Mouse (Mus musculus): ENCODE results near the gene Myo18b.
A peak's percentile ranks its signal among the peaks of the same experiment; 100 is the strongest.

The Myo18b gene

GRCm38 (mm10) chr5:112747306-112747930 lies 148.7 kb downstream of the Myo18b start:
- no peak for DNase-seq (ENCODE audit: inconsistent ontology term)

DNA sequence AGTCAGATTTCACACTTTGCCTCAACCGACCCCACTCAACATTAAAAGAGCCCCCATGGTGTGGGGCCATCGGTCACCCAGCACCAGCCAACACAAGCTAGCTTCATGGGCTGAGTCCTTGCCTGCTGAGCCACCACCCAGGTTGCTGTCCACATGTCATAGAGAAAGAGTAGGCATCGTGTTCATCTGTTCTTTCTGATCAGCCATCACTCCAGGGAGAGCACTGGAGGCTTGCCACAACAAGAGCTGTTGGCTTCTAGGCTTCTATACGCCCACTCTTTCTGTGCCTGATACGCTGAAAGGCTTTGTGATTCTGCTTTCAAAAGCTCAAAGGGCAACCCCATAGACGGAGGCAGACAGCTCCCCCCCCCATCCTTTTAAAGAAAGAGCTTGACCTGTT lies 151.0 kb downstream of the Myo18b start:
- no peak for DNase-seq (ENCODE audit: inconsistent ontology term)

DNA sequence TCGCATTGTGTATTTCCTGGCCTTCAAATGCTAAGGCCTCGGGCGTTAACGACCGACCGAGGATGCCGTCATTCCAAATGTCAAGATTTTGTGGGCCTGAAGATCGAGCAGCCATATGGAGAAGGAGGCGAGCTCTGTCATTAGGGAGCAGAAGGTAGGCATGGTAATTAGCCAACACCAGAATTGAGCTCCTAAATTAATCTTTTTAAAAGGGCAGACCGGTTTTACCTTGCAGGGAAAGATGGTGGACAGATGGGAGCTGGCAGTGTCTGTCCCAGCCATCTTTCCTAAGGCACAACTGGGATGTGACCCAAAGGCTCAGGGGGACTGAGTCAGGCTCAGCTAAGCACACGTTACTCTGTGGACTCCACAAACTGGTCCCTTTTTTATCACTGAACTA lies 151.6 kb downstream of the Myo18b start:
- no peak for DNase-seq (ENCODE audit: inconsistent ontology term)

DNA sequence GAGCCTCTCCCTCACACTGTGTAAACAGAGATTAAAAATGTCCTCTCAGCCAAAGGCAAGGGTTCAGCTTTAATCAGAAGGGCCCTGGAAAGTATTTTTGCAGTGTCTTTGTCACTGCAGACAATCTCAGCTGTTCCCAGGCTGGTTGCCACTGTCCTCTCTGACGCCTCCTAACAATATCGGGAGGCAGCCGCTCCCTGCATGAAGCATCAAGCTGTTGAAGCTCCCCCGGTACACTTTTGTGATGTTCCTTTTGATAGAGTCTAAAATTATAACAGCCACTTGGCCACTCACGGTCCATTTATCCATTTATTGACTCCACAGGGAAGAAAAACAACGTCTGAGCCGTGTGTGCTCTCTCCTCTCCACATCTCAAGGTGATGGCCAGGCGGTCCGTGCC lies 153.0 kb downstream of the Myo18b start:
- no peak for DNase-seq (ENCODE audit: inconsistent ontology term)

DNA sequence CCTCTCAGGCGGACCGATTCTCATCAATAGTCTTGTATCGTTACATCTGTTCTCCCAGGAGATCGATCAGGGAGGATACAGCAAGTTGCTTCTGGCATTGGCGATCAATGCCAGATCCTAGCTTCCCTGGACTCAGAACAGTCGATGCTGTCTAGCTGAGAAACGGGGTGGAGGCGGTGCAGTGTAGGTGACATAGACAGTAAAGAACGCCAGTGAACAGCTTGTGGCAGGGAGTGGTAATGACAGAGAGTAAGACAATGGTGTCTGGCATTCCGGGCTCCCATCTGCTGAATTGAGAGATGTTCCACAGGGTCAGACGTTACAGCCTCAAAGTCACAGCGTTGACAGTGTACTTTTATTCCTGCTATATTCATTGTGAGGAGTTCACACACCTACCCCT lies 155.5 kb downstream of the Myo18b start:
- no peak for DNase-seq (ENCODE audit: inconsistent ontology term)

GRCm38 (mm10) chr5:112735040-112735439 lies 161.1 kb downstream of the Myo18b start:
- DNase-seq (ENCODE audit: inconsistent ontology term), result no peak

DNA sequence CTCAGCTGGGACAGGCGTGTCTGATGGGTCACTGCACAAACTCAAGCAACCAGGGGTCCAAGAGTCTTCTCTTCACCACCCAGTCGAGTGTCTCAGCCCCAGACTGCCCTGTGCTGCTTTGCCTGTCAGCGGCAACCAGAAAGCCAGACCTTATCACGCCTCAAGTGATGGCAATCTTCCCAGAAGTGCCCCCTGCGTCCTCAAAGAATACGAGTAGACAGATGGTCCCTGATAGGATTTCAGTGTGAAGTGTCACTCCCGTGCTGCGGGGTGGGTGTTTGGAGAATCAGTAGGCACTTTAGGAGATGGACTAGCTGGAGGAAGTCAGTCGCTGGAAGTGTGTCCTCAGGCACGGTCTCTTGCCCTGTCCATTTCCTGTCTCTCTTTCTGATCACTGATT lies 165.6 kb downstream of the Myo18b start:
- no peak for DNase-seq (ENCODE audit: inconsistent ontology term)

DNA sequence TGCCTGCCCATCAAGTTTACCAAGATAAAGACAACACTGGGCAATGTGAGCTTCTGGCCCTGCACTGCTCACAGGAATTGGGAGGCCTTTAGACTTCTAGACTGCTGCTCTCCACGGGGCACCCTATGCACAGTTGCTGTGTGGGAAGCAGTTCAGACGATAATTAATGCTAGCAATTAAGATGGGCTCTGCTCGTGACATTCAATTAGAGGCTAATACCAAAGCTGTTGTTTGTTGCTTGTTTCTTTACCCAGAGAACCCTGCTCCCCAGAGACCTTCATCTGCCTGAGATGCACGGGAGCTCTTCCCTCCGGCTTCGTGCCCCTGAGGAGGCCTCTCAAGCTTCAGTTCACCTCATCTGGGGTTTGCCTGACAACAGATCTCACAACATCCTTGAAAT lies 167.7 kb downstream of the Myo18b start:
- DNase-seq (ENCODE audit: inconsistent ontology term), result no peak

DNA sequence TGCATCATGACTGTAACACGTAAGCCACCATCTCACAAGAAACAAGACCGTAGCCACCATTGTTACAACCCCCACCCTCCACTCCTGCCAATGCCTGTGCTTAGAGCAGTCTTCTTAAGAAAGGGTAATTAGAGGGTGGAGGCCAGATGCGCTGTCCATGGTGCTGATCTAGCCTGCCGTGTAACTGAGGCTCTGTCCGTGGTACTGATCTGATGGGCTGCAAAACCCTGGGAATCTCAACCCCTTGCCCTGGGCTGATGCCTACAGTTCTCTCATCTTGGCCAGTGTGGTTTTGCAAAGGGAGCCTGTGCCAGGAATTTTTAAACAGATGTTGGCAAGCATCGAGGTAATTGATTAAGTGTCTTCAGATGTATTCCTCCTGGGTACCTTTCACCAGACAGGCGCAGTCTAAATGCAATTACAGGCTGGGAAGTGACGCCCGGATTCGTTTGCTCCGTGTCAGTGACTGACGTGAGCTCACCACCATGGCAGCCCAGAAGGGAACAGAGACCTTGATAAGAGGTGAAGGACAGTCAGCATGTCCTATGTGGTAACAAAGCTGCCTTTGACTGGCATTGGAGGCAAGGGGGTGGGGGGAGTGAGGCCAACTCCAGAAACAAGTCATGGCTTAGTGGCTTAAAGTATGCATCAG lies 177.4 kb downstream of the Myo18b start:
- DNase-seq (ENCODE audit: inconsistent ontology term), result peak; percentile 72

DNA sequence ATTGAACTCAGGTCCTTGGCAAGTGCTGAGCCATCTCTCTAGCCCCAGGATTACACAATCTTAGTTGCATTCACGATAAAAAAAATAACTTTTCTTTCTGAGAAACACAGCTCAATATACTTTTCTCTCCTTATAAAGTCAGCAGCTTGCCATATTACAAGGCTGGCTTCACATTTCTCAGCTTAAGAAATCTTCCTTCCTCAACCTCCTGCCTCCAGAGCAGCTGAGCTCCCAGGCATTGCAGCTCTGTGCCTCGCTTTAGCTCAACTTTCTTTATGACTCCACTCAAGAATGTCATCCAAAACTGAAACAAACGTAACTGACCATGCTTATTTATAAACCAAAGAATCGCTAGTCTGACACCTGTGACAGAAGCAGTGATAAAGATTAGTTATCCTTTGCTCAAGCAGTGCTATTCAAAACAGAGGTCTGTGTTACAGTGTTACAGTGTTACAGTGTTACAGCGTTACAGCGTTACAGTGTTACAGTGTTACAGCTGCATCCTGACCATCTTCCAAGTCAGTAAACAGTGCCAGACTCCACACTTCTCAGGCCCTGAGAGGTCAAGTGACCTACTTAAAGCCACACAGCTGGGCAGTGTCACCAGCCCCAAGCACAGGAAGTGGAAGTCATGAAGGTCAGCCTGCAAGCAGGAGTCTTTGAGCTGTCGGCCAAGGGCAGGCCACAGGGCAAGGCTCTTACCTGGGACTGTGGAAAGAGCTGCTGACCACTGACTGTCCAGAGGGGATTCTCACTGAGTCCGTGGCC lies 181.3 kb downstream of the Myo18b start:
- no peak for DNase-seq (ENCODE audit: inconsistent ontology term)

DNA sequence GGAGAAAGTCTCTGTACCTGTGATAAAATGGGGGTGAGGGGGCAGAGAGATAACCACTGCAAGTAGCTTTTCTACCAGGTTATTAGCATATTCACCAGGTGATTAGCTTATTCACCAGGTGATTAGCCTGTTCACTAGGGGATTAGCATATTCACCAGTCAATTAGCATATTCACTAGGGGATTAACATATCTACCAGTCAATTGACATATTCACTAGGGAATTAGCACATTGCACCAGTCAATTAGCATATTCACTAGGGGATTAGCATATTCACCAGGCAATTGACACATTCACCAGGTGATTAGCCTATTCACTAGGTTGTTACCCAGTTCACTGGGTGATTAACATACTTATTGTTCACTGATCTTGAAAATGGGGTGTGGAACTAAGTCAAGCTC lies 186.3 kb downstream of the Myo18b start:
- DNase-seq (ENCODE audit: inconsistent ontology term), result no peak

GRCm38 (mm10) chr5:112708441-112708840 lies 187.7 kb downstream of the Myo18b start:
- no peak for DNase-seq (ENCODE audit: inconsistent ontology term)

DNA sequence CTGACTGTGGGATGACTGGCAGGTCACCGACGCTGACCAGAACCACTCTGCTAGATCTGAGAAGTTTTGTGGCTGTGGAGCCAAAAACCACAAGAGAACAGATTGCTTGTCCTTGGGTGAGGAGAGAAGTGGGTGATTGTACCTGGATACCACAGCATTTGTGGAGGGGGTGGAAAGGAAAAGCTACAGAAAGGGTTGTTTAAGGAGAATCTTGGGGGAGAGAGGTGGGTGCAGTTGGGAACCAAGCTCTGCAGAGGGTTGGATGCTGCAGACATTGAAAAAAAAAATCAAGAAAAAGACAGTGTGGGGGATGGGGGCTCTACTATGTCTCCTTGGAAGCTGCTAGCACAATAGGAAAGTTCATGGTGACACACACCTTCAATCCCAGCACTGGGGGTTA lies 188.7 kb downstream of the Myo18b start:
- DNase-seq (ENCODE audit: inconsistent ontology term), result no peak

- peak; percentile 51 for DNase-seq (ENCODE audit: inconsistent ontology term)
These were observed 195.4 kb downstream of the Myo18b start for GRCm38 (mm10) chr5:112700794-112701193.

- no peak for DNase-seq (ENCODE audit: inconsistent ontology term)
These were observed 199.5 kb downstream of the Myo18b start for GRCm38 (mm10) chr5:112696683-112697082.

- DNase-seq (ENCODE audit: inconsistent ontology term), result peak; percentile 73
These were observed 200.9 kb downstream of the Myo18b start for GRCm38 (mm10) chr5:112695254-112695711.

- no peak for DNase-seq (ENCODE audit: inconsistent ontology term)
These were observed 202.8 kb downstream of the Myo18b start for GRCm38 (mm10) chr5:112693286-112693849.

DNA sequence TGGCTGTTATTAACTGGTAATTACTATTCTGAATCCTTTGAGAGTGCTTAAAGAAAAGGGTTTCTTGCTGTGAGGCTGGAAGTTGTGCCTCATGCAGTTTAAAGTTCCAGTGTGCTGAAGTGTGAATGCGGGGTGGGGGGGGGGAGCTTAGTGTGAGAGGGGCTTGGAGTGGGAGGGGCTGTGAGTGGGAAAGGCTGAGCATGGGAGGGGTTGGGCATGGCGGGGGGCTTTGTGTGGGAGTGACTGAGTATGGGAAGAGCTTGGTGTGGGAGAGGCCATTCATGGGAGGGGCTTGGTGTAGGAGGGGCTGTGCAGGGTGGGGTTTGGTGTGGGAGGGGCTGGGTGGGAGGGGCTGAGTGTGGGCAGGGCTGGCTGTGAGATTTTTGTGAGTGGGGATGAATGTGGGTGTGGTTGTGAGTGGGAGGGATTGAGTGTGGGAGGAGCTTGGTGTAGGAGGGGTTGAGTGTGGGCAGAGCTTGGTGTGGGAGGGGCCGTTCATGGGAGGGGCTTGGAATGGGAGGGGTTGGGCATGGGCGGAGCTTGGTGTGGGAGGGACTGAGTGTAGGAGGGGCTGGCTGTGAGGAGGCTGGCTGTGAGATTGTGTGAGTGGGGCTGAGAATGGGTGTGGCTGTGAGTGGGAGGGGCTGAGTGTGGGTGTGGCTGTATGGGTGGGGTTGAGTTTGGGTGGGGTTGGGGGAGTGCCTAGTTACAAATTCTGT lies 208.9 kb downstream of the Myo18b start:
- no peak for DNase-seq (ENCODE audit: inconsistent ontology term)

DNA sequence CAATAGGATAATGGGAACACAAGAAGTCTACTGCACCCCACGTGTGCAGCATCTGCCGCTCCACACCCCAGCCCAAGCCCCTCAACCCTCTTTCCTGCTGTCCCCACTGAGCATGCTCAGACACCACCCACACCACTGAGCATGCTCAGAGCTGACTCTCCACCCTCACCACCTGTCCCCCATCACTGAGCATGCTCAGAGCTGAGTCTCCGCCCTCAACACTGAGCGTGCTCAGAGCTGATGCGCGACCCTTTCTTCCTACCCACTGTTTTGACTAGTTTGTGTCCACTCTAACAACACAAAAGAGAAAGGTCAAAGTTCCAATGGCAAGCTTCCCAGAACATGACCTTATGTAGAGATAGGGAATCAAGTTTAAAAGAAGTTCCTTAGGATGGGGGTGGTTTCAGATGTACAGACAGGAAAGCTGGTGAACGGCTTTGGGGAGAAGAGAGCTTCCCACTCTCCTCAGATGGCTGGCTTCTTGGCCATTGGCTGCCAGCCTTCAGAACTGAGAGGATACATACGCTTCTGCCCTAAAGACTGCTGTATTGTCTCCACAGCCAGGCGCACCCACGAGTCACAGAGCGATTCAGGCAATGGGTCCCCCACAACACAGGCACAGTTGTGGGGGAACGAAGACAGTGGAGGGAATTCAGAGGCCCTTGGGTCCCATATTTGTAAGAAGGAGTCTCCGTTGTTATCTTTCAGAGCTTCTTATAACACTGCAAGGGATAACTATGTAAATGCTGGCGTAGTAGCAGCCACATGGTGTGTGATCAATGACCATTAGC lies 209.7 kb downstream of the Myo18b start:
- DNase-seq (ENCODE audit: inconsistent ontology term), result no peak

DNA sequence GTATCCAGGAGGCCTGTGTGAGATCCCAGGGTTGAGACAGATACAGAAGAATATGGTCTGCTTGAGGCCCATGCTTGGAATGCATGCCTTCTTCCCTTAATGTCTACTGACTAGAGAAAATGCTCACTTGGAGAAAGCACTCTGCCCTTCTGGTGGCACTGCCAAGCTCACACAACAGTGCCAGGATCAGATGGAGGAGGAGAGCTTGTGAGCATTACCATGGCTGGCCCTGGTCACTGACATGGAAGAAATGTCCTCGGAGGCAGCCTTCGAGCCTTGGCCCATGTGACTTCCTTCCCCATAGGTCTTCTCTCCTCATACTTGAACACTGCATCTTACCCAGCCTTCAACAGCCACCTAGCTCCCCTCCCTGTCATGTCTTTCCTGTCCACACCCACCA lies 216.9 kb downstream of the Myo18b start:
- no peak for DNase-seq (ENCODE audit: inconsistent ontology term)

GRCm38 (mm10) chr5:112678153-112678552 lies 218.0 kb downstream of the Myo18b start:
- DNase-seq (ENCODE audit: inconsistent ontology term), result peak; percentile 35
